Mouse (Mus musculus) R1 (cell line): Measurements from ENCODE around the gene Pdzd4.

ENCODE experiments used
- DNase-seq: peaks from one replicate; pipeline ENCODE4 v3.0.0-alpha.2; 2018; ENCODE audit warnings: low read depth, low spot score

Gene Pdzd4

DNA sequence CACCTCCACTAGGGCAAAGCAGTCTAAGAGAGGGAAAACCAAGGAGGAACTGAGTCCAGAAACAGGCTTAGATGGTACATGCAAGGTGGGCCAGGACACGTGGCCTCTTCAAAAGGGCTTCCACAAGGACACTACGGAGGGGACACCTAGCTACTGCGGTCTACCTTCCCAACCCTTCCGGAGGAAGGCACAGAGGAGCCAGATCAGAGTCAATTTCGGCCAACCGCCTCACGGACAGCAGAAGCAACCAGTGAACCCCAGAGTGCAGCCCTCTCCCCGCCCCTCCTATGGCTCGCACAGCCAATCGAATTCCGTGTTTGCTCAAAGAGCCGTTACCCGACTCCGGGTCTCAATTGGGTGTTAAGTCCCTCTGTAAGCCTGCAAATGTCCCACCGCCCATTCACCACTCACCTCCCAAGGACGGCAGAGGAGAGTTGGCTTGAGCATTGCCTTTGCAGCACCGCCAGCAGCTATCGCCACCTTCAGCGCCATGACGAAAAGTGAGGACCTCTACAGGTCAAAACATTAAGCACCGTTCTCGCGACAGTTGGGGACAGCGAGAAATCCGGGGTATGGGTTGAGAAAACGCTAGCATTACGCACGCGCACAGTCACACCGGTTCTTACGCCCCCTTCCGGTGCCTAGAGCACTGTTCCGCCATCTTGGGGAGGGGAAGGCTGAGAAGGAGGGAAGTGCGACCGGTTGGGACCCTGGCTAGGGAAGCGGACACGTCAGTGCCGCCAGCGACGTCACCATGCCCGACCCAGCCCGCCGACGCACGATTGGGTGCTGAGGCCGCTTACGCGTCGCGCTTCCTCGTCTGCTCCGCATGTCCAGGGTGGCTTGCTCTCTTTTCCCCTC is 38.2 kb downstream of the Pdzd4 start, which contains the start of the genes Idh3g and Ssr4:
Idh3g (minus strand) TSS at position 534 of the 861 bp plus-strand sequence.
Ssr4 (plus strand) TSS at position 665 of the 861 bp plus-strand sequence.
- DNase-seq, result peak; percentile 97

- no peak for DNase-seq
Measured at GRCm38 (mm10) chrX:73785666-73786065, 39.1 kb downstream of the Pdzd4 start.

- DNase-seq, result no peak
Measured at GRCm38 (mm10) chrX:73782227-73782626, 42.5 kb downstream of the Pdzd4 start.

DNA sequence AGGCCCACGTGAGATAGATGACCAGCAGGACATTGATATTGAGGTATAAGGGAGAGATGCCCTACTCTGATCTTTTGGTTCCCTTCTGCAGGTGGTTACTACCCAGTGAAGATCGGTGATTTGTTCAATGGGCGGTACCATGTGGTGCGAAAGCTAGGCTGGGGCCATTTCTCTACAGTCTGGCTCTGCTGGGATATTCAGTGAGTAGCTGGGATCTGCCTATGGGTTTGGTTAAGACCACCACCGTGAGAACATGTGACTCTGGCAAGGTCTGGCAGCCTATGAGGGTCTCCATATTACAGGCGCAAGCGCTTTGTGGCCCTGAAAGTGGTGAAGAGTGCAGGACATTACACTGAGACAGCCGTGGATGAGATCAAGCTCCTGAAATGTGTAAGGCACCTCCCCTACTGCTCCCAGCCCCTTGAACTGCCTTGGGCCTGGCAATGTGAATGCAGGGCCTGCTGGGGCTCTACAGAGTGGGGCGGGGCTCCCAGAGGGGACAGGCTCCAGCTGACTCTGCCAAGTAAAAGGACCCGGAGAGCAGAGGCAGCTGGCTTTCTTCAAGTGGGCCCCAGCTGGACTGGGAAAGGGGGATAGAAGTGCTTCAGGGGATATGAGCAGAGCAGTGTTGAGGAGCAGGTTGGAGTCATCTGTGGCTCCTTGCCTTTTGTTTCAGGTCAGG is 49.8 kb downstream of the Pdzd4 start:
- peak; percentile 40 for DNase-seq

DNA sequence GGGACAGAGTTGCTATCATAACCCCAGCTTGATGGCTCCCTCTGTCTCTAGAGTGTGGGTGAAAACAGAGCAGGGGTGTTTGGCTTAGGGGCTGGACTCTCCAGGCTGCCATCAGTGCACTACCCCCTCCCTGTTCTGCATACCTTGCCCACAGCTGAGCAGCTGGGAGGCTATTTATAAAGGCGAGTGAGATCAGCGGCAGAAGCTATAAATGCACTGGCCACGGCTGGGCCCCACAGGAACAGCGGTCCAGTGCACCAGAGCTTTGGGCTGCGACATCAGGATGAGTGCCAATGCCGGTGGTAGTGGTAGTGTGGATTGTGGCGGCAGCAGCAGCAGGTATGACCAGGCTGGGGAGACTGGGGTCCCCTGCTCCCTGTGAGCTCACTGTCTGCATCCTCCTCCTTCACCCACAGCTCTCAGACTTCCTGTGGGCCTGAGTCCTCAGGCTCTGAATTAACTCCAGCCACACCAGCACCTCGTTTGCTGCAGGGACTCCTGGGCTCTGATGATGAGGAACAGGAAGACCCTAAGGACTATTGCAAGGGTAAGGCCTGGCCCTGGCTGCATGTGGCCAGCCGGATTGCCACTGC is 50.5 kb downstream of the Pdzd4 start, which contains the start of gene Srpk3:
Srpk3 (plus strand) TSS at position 238 of the 593 bp plus-strand sequence.
- DNase-seq, result no peak

DNA sequence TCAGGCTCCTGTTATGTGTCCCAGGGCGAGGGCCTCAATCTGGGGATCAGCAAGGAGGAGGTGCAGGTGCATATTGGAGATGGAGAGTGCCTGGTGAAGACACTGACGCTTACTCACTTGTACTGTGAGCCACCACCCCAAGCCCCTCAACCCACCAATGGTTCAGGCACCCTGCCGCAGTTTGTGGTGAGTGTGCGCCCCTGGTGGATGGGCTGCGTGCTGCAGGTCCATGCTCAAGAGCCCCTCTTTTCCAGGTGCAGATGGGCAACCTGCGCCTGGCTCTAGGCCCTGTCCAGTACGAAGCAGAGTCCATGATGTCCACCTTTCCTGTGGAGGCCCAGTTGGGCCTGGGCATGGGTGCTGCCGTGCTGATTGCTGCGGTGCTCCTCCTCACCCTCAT is 57.5 kb downstream of the Pdzd4 start:
- peak; percentile 38 for DNase-seq

GRCm38 (mm10) chrX:73765311-73765710 is 59.5 kb downstream of the Pdzd4 start:
- DNase-seq, result no peak

DNA sequence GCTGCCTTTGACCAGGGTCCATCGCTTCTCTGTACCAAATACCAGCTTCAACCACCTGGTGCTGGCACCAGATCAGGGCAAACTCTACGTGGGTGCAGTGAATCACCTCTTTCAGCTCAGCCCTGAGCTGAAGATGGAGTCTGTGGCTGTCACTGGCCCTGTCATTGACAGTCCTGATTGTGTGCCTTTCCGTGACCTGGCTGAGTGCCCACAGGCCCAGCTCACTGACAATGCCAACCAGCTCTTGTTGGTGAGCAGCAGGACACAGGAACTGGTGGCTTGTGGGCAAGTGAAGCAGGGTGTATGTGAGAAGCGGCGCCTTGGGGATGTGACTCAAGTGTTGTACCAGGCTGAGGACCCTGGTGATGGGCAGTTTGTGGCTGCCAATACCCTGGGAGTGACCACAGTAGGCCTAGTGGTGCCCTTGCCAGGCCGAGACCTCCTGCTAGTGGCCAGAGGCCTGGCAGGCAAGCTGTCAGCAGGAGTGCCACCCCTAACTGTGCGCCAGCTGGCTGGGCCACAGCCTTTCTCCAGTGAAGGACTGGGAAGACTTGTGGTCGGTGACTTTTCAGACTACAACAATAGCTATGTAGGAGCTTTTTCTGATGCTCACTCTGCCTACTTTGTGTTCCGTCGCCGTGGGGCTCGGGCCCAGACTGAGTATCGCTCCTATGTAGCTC is 66.0 kb downstream of the Pdzd4 start:
- no peak for DNase-seq

GRCm38 (mm10) chrX:73756334-73757140 is 68.2 kb downstream of the Pdzd4 start, which contains the start of gene Plxnb3:
TSS of gene Plxnb3 (plus strand) at chrX:73757090.
- DNase-seq, result no peak

GRCm38 (mm10) chrX:73748977-73749376 is 75.8 kb downstream of the Pdzd4 start:
- DNase-seq, result peak; percentile 40

DNA sequence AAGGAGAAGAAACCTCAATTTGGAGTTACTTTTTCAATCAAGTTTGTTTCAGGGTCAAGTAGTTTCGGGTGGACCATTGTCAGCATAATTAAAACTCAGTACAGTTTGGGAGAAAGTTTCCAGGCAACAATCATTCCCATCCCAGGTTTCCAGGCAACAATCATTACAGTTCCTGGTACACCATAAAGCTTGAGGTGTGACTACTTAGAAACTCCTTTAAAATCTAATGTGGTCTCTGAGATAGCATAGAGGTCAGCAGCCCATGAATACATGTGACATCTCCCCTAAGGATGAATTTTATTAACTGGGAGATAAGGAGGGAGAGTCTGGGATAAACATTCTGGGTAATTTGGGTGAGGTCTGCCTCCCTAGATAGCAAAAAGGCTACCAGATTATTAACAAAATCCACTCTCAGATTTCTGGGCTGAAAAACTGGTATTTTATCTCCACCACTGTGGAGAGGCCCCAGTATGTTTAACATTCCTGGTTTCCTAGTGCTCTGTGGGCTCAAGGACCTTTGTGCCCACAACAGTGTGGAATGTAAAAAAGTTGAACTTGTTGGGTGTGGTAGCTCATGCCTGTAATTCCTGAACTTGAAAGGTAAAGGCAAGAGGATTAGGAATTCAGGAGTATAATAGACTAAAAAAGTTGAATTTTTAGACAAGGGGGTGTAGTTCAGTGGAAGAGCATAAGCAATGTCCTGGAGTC is 79.8 kb downstream of the Pdzd4 start:
- peak; percentile 81 for DNase-seq
